Mouse (Mus musculus): Measurements from ENCODE around the gene Gm21750. TPM values are rescaled to one million over a fixed set of nuclear protein-coding genes. Genes with fewer than 3 reads are reported as not detected.

The Gm21750 gene
- not detected for polyA plus RNA-seq (2017; shearing (Covaris generic))

DNA sequence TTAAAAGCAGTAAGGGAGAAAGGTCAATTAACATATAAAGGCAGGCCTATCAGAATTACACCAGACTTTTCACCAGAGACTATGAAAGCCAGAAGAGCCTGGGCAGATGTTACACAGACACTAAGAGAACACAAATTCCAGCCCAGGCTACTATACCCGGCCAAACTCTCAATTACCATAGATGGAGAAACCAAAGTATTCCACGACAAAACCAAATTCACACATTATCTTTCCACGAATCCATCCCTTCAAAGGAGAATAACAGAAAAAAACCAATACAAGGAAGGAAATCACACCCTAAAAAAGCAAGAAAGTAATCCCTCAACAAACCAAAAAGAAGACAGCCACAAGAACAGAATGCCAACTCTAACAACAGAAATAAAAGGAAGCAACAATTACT, at the start of gene Gm21750:
Gm21750 (plus strand) TSS at position 301 of the 400 bp plus-strand sequence.

Other genes with a start within 250 kb of the Gm21750 start
- 69.0 TPM for gene Med4, start 151.2 kb upstream of the Gm21750 start, polyA plus RNA-seq (2017; shearing (Covaris generic))
- 53.7 TPM for gene Sucla2, start 135.9 kb upstream of the Gm21750 start, polyA plus RNA-seq (2017; shearing (Covaris generic))
- 7.2 TPM for gene Nudt15, start 113.0 kb upstream of the Gm21750 start, polyA plus RNA-seq (2017; shearing (Covaris generic))